25 mouse cellular contexts compared by ENCODE assay signal in the genomic region with DNA sequence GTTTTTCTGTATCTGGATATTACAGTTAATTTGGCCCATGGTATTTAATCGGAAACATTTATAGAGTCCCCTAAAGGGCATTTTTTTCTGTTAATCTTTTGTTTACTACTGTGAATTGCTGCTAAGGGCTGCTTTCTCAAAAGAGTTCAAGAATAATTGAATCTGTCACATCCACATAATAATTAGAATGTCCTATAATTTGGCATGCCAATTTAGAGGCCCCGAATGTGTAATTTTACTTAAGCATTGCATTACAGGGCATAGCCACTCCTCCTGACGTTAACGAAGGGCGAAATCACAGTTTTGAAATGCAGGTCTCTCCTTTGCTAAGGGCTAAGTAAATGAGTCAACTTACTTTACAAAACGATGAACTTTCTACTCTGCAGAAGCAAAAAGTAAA.
DNase-seq lines count a peak whose midpoint lies in the region; ATAC-seq lines count a peak whose summit lies in the region.
"Had no signal": no experiment of that assay in that cellular context is flagged by ENCODE, and none has a peak within 500 bp of the region (broad histone marks: within the 10 kb centered on the region; RNA-seq: fewer than 3 reads in every experiment).

No protein-coding gene starts in this region.

- H3K4me1 ChIP-seq in embryonic facial prominence, embryonic 12.5 days: 0 out of 2 replicates have a peak, but pooled peaks cover 3% of the 10 kb centered on the region
- peaks cover 16% of the 10 kb centered on the region for H3K4me1 ChIP-seq in embryonic facial prominence, embryonic 10.5 days
- H3K4me1 ChIP-seq in midbrain, embryonic 14.5 days (ENCODE audit: control insufficient read depth, insufficient read depth, low read length): peaks cover 7% of the 10 kb centered on the region; the same call in 1 of the 2 replicates
- peaks cover 12% of the 10 kb centered on the region for H3K4me1 ChIP-seq in midbrain, embryonic 11.5 days (ENCODE audit: control insufficient read depth, insufficient read depth, low read length)
- H3K4me1 ChIP-seq in forebrain, embryonic 12.5 days: peaks cover 16% of the 10 kb centered on the region
- peaks cover 4% of the 10 kb centered on the region; the same call in 1 of the 2 replicates for H3K4me1 ChIP-seq in limb, embryonic 13.5 days
- H3K4me1 ChIP-seq: liver, embryonic 12.5 days had no signal

- H3K4me3 ChIP-seq in embryonic facial prominence, embryonic 12.5 days: no peak overlapping the region
- no peak overlapping the region for H3K4me3 ChIP-seq in embryonic facial prominence, embryonic 10.5 days
- H3K4me3 ChIP-seq in midbrain, embryonic 14.5 days (replicated peaks; ENCODE audit: low read depth, low read length): no peak overlapping the region
- no peak overlapping the region for H3K4me3 ChIP-seq in midbrain, embryonic 11.5 days (ENCODE audit: low read depth, low read length)
- H3K4me3 ChIP-seq in forebrain, embryonic 12.5 days (replicated peaks): no peak overlapping the region
- no peak overlapping the region for H3K4me3 ChIP-seq in limb, embryonic 13.5 days
- H3K4me3 ChIP-seq: hindbrain, embryonic 13.5 days; liver, embryonic 12.5 days had no signal

- H3K4me2 ChIP-seq in embryonic facial prominence, embryonic 12.5 days (replicated peaks): 0 out of 2 replicates have a peak overlapping the region, but pooled peaks have one; percentile 13
- peak overlapping the region; percentile 33; the same call in 1 of the 2 replicates for H3K4me2 ChIP-seq in midbrain, embryonic 14.5 days (ENCODE audit: low read length)
- H3K4me2 ChIP-seq in midbrain, embryonic 11.5 days: no peak overlapping the region; the same call in 1 of the 2 replicates
- H3K4me2 ChIP-seq in forebrain, embryonic 12.5 days: peak overlapping the region; percentile 46
- H3K4me2 ChIP-seq in limb, embryonic 13.5 days (replicated peaks): peak overlapping the region; percentile 14; the same call in 1 of the 2 replicates
- H3K4me2 ChIP-seq: liver, embryonic 12.5 days had no signal

- H3K27ac ChIP-seq in embryonic facial prominence, embryonic 12.5 days: no peak overlapping the region
- H3K27ac ChIP-seq in embryonic facial prominence, embryonic 10.5 days (replicated peaks): no peak overlapping the region
- no peak overlapping the region for H3K27ac ChIP-seq in midbrain, embryonic 14.5 days (replicated peaks; ENCODE audit: low read depth, low read length)
- no peak overlapping the region for H3K27ac ChIP-seq in midbrain, embryonic 11.5 days (ENCODE audit: low read depth, low read length)
- no peak overlapping the region for H3K27ac ChIP-seq in forebrain, embryonic 12.5 days
- H3K27ac ChIP-seq in limb, embryonic 13.5 days: no peak overlapping the region
- H3K27ac ChIP-seq: hindbrain, embryonic 13.5 days; liver, embryonic 12.5 days; midbrain, embryonic 13.5 days had no signal

- 55% methylated on average over 6 of the region's 6 CpGs for WGBS in embryonic facial prominence, embryonic 12.5 days
- 71% methylated on average over 6 of the region's 6 CpGs for WGBS in embryonic facial prominence, embryonic 10.5 days
- 66% methylated on average over 6 of the region's 6 CpGs for WGBS in midbrain, embryonic 14.5 days
- 79% methylated on average over 6 of the region's 6 CpGs for WGBS in midbrain, embryonic 11.5 days
- WGBS in forebrain, embryonic 12.5 days: 32% methylated on average over 6 of the region's 6 CpGs
- 55% methylated on average over 6 of the region's 6 CpGs for WGBS in limb, embryonic 13.5 days

- no peak for ATAC-seq in embryonic facial prominence, embryonic 12.5 days (ENCODE audit: insufficient number of reproducible peaks, insufficient read depth, low FRiP score, low TSS enrichment)
- ATAC-seq in midbrain, embryonic 14.5 days (ENCODE audit: low FRiP score, low TSS enrichment): no peak
- ATAC-seq in midbrain, embryonic 11.5 days (ENCODE audit: low FRiP score): no peak
- ATAC-seq in forebrain, embryonic 12.5 days (ENCODE audit: low FRiP score): no peak
- ATAC-seq in limb, embryonic 13.5 days (ENCODE audit: low FRiP score, low read depth): no peak
- ATAC-seq: intestine, embryonic 16.5 days; liver, embryonic 12.5 days; liver, postnatal 0 days; Patski had no signal

- no peaks in the 10 kb centered on the region for H3K27me3 ChIP-seq in embryonic facial prominence, embryonic 12.5 days
- peaks cover 9% of the 10 kb centered on the region; the same call in 1 of the 2 replicates for H3K27me3 ChIP-seq in embryonic facial prominence, embryonic 10.5 days (replicated peaks; ENCODE audit: low read depth, poor library complexity, severe bottlenecking)
- H3K27me3 ChIP-seq in midbrain, embryonic 14.5 days (ENCODE audit: control insufficient read depth, insufficient read depth, low read length): no peaks in the 10 kb centered on the region
- no peaks in the 10 kb centered on the region for H3K27me3 ChIP-seq in midbrain, embryonic 11.5 days (ENCODE audit: control insufficient read depth, insufficient read depth, low read length)
- H3K27me3 ChIP-seq in forebrain, embryonic 12.5 days: peaks cover 26% of the 10 kb centered on the region; the same call in 1 of the 2 replicates
- peaks cover 9% of the 10 kb centered on the region for H3K27me3 ChIP-seq in limb, embryonic 13.5 days
- H3K27me3 ChIP-seq: liver, embryonic 12.5 days; Patski had no signal

- no peak overlapping the region for H3K9ac ChIP-seq in embryonic facial prominence, embryonic 12.5 days
- no peak overlapping the region for H3K9ac ChIP-seq in midbrain, embryonic 14.5 days (replicated peaks; ENCODE audit: low read length)
- H3K9ac ChIP-seq in midbrain, embryonic 11.5 days (ENCODE audit: low read length): no peak overlapping the region
- H3K9ac ChIP-seq in forebrain, embryonic 12.5 days: no peak overlapping the region
- no peak overlapping the region for H3K9ac ChIP-seq in limb, embryonic 13.5 days
- H3K9ac ChIP-seq: liver, embryonic 12.5 days; liver, postnatal 0 days had no signal

- DNase-seq in embryonic facial prominence, embryonic 10.5 days (ENCODE audit: low spot score): no peak
- no peak for DNase-seq in midbrain, embryonic 14.5 days
- DNase-seq in midbrain, embryonic 11.5 days (ENCODE audit: low spot score, missing footprints): no peak
- DNase-seq in kidney, adult 9 months: no peak
- DNase-seq in adrenal gland, adult (ENCODE audit: inconsistent age in 2 of 2, low spot score in 1 of 2): no peak
- DNase-seq: adrenal gland, postnatal 14 days; cerebellum, adult 11-12 months; cerebellum, adult 9-11 months; heart, postnatal 14 days; kidney, adult 8-10 months; kidney, postnatal 10 days; layer of hippocampus, adult 9-11 months; liver, postnatal 0 days; lung, postnatal 36 days; right cerebral cortex, postnatal 25 days; thymus, postnatal 14 days had no signal

- peaks cover 4% of the 10 kb centered on the region; the same call in 1 of the 2 replicates for H3K9me3 ChIP-seq in embryonic facial prominence, embryonic 12.5 days
- H3K9me3 ChIP-seq in embryonic facial prominence, embryonic 10.5 days: 0 out of 2 replicates have a peak, but pooled peaks cover 3% of the 10 kb centered on the region
- no peaks in the 10 kb centered on the region for H3K9me3 ChIP-seq in midbrain, embryonic 14.5 days (ENCODE audit: control insufficient read depth, low read length)
- no peaks in the 10 kb centered on the region for H3K9me3 ChIP-seq in midbrain, embryonic 11.5 days (ENCODE audit: control insufficient read depth, low read length)
- H3K9me3 ChIP-seq in forebrain, embryonic 12.5 days: 0 out of 2 replicates have a peak, but pooled peaks cover under 1% of the 10 kb centered on the region
- peaks cover under 1% of the 10 kb centered on the region; the same call in 1 of the 2 replicates for H3K9me3 ChIP-seq in limb, embryonic 13.5 days
- H3K9me3 ChIP-seq: G1E; hindbrain, embryonic 13.5 days; liver, embryonic 12.5 days; midbrain, embryonic 13.5 days had no signal

- H3K36me3 ChIP-seq in embryonic facial prominence, embryonic 12.5 days: no peaks in the 10 kb centered on the region
- no peaks in the 10 kb centered on the region for H3K36me3 ChIP-seq in embryonic facial prominence, embryonic 10.5 days (replicated peaks)
- no peaks in the 10 kb centered on the region for H3K36me3 ChIP-seq in midbrain, embryonic 14.5 days (ENCODE audit: control insufficient read depth, insufficient read depth, low read length)
- H3K36me3 ChIP-seq in midbrain, embryonic 11.5 days (ENCODE audit: control insufficient read depth, insufficient read depth, low read length): no peaks in the 10 kb centered on the region
- no peaks in the 10 kb centered on the region for H3K36me3 ChIP-seq in forebrain, embryonic 12.5 days (replicated peaks)
- no peaks in the 10 kb centered on the region for H3K36me3 ChIP-seq in limb, embryonic 13.5 days
- H3K36me3 ChIP-seq: hindbrain, embryonic 13.5 days; liver, embryonic 12.5 days; midbrain, embryonic 13.5 days had no signal
